Mouse (Mus musculus) cortical plate, adult 2 months (tissue): ENCODE data around the gene Snai3. TPM values are rescaled to one million over a fixed set of nuclear protein-coding genes. Genes with fewer than 3 reads are reported as not detected.

ENCODE experiments used
- H3K27ac ChIP-seq: fragments of 200-500 bp; 2 replicates; pipeline ENCODE4 v1.5.1; 2012; ENCODE audit warnings: low read length, control low read depth, inconsistent platforms; ENCODE audit not compliant: insufficient read depth
- H3K4me1 ChIP-seq: fragments of 200-500 bp; 2 replicates; pipeline ENCODE4 v1.6.1; 2011; ENCODE audit warnings: low read length; ENCODE audit not compliant: control insufficient read depth, insufficient read depth
- H3K4me3 ChIP-seq: fragments of 200-500 bp; 2 replicates; pipeline ENCODE4 v1.5.1; 2011; ENCODE audit warnings: mild to moderate bottlenecking, low read length, control low read depth; ENCODE audit not compliant: insufficient read depth
- CTCF ChIP-seq: fragments of 200-500 bp; IDR thresholded peaks from 2 replicates; pipeline ENCODE4 v1.5.1; 2011; ENCODE audit warnings: mild to moderate bottlenecking, control low read depth, low read length; ENCODE audit not compliant: insufficient read depth; ENCODE audit errors: extremely low read depth
- POLR2A ChIP-seq: fragments of 200-500 bp; IDR thresholded peaks from 2 replicates; pipeline ENCODE4 v1.6.1; 2011; ENCODE audit warnings: mild to moderate bottlenecking, low read length, control low read depth; ENCODE audit not compliant: insufficient read depth; ENCODE audit errors: extremely low read depth
- polyA plus RNA-seq: library from polyadenylated mRNA; depleted of rRNA; stranded (reverse); fragments of >200 nt; gene quantifications from 2 replicates; pipeline ENCODE4 v1.2.3, GENCODE M21; 2012; rRNA removed

The Snai3 gene
- polyA plus RNA-seq, result 0.93 and 1.2 TPM in 2 replicates

- Histone ChIP-seq H3K4me1 (peaks cover 9% of the 10 kb centered on the region), H3K4me3 (no peak within 1 kb of the TSS), H3K27ac (peak within 1 kb of the TSS; percentile 46)
- TF ChIP-seq CTCF (no peak), POLR2A (no peak)
Measured at GRCm38 (mm10) chr8:122460524-122461472, at the start of gene Snai3. TSS of gene Snai3 (minus strand) at chr8:122460733.

- TF ChIP-seq CTCF (peak; percentile 89), POLR2A (no peak)
- Histone ChIP-seq H3K27ac (no peak overlapping the region), H3K4me3 (no peak overlapping the region), H3K4me1 (no peaks in the 10 kb centered on the region)
Measured at GRCm38 (mm10) chr8:122500856-122501255, 40.3 kb upstream of the Snai3 start.

- TF ChIP-seq POLR2A (no peak), CTCF (no peak)
- Histone ChIP-seq H3K4me1 (no peaks in the 10 kb centered on the region), H3K27ac (no peak overlapping the region), H3K4me3 (no peak overlapping the region)
Measured at GRCm38 (mm10) chr8:122497912-122498311, 37.4 kb upstream of the Snai3 start.

- Histone ChIP-seq H3K27ac (no peak overlapping the region), H3K4me3 (no peak overlapping the region)
- no peak for TF ChIP-seq POLR2A
- TF ChIP-seq CTCF, result no peak
Measured at GRCm38 (mm10) chr8:122497016-122497734, 36.6 kb upstream of the Snai3 start.

GRCm38 (mm10) chr8:122488387-122488786 lies 27.9 kb upstream of the Snai3 start:
- no peaks in the 10 kb centered on the region for H3K4me1 ChIP-seq

More at GRCm38 (mm10) chr8:122497016-122497734, 36.6 kb upstream of the Snai3 start:
- no peaks in the 10 kb centered on the region for H3K4me1 ChIP-seq

GRCm38 (mm10) chr8:122484831-122485230 lies 24.3 kb upstream of the Snai3 start:
- Histone ChIP-seq H3K4me1 (no peaks in the 10 kb centered on the region), H3K4me3 (no peak overlapping the region), H3K27ac (no peak overlapping the region)
- no peak for TF ChIP-seq CTCF
- no peak for TF ChIP-seq POLR2A

More at GRCm38 (mm10) chr8:122488387-122488786, 27.9 kb upstream of the Snai3 start:
- H3K27ac ChIP-seq, result no peak overlapping the region
- TF ChIP-seq POLR2A, result no peak
- no peak for TF ChIP-seq CTCF
- H3K4me3 ChIP-seq, result no peak overlapping the region

- Histone ChIP-seq H3K4me3 (no peak overlapping the region), H3K4me1 (no peaks in the 10 kb centered on the region), H3K27ac (no peak overlapping the region)
- TF ChIP-seq CTCF (0 out of 2 replicates have a peak, but pooled peaks have one; percentile 8), POLR2A (no peak)
Measured at GRCm38 (mm10) chr8:122483877-122484276, 23.3 kb upstream of the Snai3 start.

GRCm38 (mm10) chr8:122482448-122482847 lies 21.9 kb upstream of the Snai3 start:
- H3K4me3 ChIP-seq, result no peak overlapping the region
- TF ChIP-seq POLR2A (no peak), CTCF (no peak)
- no peaks in the 10 kb centered on the region for H3K4me1 ChIP-seq
- H3K27ac ChIP-seq, result no peak overlapping the region

GRCm38 (mm10) chr8:122475580-122476320 lies 15.2 kb upstream of the Snai3 start, which contains the start of the genes Rnf166 and Ctu2:
TSS of gene Rnf166 (minus strand) at chr8:122476064.
TSS of gene Ctu2 (plus strand) at chr8:122476143.
- TF ChIP-seq CTCF, result no peak
- 0 out of 2 replicates have a peak, but pooled peaks have one; percentile 26 for TF ChIP-seq POLR2A
- Histone ChIP-seq H3K27ac (peak within 1 kb of the TSS; percentile 93), H3K4me3 (peak within 1 kb of the TSS; percentile 76), H3K4me1 (peaks cover 6% of the 10 kb centered on the region)
